Mouse (Mus musculus) spleen, embryonic (tissue): ENCODE measurements around the gene Sbsn.

ENCODE experiments used
- CTCF ChIA-PET: fragments of 350-600 bp; sonication (Branson Sonifier 250); formaldehyde crosslinking; loops from one replicate; lab custom pipeline; 2022; lab: Charles Lee

Gene Sbsn

DNA sequence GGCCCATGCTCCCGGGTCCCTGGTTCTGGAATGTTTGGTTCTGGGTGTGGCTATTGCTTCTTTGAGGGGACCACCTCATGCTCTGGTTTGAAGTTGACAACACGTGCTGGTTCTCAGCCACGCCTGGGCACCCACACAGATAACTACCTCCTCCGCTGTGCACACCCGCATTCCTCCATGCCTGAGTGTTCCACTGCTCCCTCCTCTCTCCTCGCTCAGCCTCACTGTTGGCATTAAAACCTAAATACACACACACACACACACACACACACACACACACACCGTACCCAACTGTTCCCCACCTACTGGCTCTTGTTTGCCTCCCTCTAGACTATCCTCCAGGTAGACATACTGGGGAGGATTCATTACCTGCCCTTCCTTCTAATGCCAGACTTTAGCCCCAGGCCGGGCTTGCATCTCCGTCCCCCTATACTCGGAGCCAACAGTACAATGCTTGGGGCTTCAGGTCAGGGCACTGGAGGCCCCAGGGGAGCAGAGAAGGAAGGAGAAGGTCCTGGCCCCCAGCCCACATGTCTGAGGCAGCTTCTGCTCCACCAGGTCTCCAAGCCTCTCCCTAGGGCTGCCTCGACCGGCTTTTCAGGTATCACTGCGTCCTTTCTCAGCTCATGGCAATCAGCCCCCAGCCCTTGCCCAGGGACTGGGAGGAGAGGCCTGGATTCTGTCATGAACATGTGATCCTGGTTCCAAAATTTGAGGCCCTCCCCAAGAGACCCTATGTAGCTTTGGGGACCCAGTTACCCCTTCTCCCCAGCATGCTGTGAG, 1.3 kb upstream of the Sbsn start:
- CTCF ChIA-PET, result interaction anchor here (0.6 kb wide), 1 partner anchor 695 kb away, joined by 5 read pairs; no protein-coding TSS in a partner anchor

DNA sequence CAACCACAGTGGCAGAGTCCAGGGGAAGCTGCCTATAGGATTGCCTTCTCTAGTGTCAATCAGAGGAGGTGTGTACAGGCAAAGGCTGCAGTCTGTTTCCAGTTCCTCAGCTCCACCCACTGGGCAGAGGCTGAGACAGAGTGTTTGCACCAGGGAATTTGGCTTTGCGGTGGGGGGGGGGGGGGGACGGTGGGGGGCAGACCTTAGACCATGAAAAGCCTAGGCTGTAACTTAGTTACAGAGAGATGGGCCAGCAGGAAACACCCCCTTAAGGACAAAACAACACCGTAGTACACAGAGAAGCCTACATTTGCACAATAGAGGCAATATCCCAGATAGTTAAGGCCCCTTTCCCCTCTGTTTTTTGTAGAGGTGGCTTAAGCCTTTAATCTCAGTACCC, 5.7 kb downstream of the Sbsn start:
- CTCF ChIA-PET, result no interaction called here

DNA sequence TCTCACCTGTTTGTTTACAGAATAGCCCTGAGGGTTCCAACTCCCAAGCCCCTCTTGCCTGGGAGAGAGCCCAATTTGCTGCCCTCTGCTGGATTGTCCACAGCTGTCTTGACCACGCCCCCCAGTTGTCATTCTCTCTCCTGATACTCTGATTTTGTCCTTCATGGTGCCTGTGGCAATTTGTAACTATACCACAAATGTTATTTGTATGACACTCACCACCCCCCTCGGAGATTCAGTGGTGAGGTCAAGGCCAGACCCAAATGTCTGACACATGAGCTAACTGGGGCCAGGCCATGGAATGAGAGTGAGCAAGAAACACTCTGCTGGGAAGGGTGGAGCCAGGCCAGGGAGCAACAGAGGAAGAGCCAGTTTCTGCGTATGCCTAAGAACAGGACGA, 7.6 kb downstream of the Sbsn start:
- CTCF ChIA-PET, result interaction anchor here (0.7 kb wide), 1 partner anchor 22 kb away, joined by 8 read pairs; no protein-coding TSS in a partner anchor

DNA sequence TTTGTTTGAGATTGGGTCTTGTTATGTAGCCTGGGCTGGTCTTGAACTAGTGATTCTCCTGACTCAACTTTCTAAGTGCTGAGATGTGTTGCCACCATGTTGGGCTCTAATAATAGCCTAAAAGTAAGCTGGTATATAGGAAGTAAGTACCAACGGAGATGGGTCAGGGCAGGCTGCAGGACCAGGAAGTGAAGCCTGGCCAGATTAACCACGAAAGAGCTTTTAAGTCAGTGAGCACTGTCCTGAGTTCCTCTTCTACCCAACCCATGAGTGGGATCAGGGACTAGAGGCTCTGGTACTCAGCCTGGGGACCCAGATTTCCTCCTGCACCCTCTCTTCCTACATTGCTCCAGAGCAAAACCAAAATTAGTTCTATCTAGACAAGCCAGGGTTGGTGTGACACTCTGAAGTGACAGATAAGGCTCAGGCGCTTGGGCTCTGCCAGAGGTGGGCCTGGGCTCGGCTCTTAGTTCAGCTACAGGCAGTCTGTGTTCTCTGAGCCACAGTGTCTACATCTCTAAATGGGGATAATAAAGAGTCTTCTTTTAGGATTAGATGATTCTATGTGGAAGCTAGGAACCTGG, 10.6 kb downstream of the Sbsn start:
- CTCF ChIA-PET, result no interaction called here

DNA sequence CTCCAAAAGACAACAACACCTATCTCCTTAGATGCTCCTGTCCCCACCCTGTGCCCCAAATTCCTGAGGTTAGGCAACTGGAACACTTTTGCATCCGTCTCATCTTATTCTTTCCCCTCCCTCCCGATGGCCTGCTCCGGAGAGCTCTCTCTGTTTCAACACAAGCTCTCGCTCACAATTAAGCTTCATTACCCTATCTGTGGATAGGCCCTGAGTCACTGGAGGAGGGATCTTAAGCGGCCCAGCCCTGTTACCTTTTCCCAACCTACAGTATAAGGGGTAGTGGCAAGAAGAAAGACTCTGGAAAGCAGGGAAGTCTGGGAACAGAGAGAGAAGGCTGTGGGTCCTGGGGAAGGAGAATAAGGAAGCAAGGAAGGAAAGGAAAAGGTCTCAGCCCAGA, 12.2 kb downstream of the Sbsn start, which contains the start of gene Dmkn:
TSS of gene Dmkn (plus strand) at position 301 of the 400 bp plus-strand sequence.
- CTCF ChIA-PET, result interaction anchor here (0.5 kb wide), 1 partner anchor 13 kb away, joined by 7 read pairs; no protein-coding TSS in a partner anchor

DNA sequence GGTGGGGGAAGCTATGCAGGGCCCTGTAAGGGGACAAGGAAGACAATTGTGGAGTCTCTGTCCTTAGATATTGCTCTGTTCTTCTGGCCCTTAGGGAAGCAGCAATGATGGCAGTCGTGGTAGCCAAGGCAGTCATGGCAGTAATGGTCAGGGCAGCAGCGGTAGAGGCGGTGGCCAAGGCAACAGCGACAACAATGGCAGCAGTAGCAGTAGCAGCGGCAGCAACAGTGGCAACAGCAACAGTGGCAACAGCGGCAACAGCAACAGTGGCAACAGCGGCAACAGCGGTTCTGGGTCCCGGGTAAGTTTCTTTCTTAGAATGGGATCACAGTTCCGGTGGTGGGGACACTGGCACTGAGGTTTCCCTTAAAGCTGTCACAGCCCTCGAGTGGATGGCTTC, 13.9 kb downstream of the Sbsn start:
- CTCF ChIA-PET, result no interaction called here

DNA sequence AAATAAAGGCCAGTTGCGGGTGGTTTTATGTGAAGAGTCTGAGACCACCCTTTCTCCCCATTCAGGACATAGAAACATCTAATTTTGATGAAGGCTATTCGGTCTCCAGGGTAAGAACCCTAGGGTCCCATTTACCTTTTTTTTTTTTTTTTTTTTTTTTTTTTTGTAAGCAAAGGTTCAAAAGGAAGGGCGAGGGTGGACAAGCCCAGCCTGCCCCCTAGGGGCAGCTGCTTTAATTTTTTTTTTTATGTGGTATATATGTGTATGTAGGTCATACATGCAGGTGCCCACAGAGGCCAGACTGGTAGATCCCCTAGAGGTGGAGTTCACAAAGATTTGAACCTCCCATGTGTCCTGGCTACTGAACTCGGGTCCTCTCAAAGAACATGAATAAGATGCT, 15.1 kb downstream of the Sbsn start:
- CTCF ChIA-PET, result interaction anchor here (0.6 to 0.7 kb wide), 2 partner anchors 117 to 140 kb away, joined by 3 to 5 read pairs; no protein-coding TSS in a partner anchor

DNA sequence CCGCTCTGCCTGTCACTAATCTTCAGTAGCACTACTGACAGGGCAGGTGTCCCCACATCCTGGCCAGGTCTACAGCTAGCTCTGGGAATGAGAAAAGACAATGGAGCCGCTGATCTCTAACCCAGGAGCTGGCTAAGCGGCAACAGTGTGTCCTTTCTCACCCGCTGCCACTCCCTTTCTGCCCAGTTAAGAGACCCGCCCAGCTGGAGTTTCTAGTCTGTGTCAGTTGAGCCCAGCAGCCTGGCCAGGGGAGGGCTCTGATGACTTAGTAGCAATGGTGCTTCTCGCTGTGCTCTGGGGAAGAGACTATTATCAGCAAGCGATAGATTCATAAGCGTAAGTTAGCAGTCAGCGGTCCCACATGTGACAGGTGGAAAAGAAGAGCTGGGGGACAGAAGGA, 18.0 kb downstream of the Sbsn start:
- CTCF ChIA-PET, result no interaction called here

DNA sequence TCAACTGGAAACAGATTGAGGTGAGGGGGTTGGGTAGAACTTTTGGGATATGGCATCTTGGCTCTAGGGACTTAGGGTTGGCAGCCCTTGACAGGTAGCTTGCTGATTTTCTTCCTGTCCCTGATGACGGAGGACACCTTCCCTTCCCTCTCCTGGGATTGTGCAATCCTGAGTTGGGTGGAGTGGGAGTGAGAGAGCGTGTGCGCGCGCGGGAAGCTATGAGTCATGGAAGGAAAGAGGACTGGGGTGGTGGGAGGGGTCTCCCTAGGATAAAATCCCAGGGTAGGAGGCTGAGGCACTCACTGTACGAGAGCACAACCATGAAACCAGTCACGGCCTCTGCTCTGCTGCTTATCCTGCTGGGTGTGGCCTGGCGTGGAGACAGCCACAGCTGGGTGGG, 24.8 kb downstream of the Sbsn start:
- CTCF ChIA-PET, result interaction anchor here (0.7 kb wide), 1 partner anchor 13 kb away, joined by 7 read pairs; the partner anchor contains the start of gene Dmkn

DNA sequence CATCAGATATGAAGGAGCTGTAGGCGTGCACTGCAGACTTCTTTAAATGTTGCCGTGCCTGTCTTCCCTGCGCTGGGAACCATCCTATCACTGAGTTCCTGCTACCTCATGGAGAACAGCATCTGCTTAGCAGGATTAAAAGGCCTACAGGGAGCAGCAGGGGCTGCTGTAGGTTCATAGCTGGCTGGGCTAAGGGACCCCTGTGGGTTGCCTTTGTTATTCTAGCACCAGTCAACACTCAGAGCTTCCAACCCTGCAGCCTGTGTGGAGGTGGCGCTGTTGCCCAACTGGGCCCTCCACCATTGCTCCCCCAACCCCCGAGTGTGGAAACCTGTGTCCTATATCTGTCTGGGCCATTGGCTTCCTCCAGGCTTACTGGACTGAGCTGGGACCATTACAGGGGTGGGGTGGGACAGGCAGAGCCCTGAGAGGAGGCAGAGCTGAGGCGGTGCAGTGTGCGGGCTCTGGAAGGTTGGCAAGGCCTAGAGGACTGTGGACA, 25.9 kb downstream of the Sbsn start:
- CTCF ChIA-PET, result no interaction called here

DNA sequence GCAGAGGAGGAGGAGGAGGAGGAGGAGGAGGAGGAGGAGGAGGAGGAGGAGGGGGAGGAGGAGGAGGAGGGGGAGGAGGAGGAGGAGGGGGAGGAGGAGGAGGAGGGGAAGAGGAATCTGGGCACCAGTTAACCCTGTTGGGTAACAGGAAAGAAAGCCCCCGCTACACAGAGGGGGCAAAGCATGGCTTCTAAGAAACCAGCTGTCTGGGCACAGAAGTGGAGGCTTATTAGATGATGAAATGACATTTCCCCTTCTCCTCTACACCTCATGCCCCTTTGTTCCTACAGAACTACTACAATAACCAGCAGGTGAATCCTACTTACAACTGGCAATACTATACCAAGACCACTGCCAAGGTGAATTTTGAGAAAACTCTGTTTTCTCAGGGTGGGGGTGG, 26.6 kb downstream of the Sbsn start:
- CTCF ChIA-PET, result no interaction called here

DNA sequence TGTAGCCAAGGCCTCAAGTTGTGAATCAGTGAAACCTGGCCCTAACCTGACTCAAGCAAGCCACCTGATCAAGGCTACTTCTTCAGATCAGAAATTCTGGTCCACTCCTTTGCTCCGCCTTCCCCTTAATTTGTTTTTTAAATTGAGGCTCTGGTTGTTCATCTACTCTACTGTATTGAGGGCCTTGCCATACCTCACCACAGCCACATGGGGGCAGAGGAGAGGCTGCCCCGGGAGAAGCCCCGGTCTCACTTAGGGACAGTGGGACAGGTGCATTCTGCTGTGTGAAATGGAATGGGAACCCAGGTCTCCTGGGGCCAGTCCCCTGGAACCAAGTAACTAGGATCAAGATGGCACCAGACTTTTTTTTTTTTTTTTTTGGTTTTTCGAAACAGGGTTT, 30.5 kb downstream of the Sbsn start:
- CTCF ChIA-PET, result interaction anchor here (0.6 kb wide), 2 partner anchors 36 to 319 kb away, joined by 3 to 4 read pairs; no protein-coding TSS in a partner anchor

DNA sequence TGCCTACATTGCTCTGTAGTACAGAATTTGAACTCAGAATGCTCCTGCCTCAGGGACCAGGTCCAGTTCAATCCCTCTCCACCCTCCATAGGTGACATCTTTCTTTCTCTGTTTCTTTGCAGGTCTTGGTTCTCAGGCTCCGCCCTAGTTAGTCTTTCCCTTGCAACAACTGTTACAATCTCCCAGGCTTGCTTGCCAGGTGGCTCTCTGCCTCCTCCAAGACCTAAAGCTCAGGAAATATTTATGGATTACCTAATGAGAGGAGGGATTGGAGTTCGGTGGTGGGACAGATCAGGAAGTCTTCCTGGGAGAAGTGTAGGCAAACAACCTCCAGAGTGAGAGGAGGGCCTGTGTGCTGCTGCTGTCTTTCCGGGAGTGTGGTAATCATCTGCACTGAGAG, 31.4 kb downstream of the Sbsn start:
- CTCF ChIA-PET, result interaction anchor here (0.6 kb wide), 2 partner anchors 35 to 318 kb away, joined by 3 to 4 read pairs; no protein-coding TSS in a partner anchor

DNA sequence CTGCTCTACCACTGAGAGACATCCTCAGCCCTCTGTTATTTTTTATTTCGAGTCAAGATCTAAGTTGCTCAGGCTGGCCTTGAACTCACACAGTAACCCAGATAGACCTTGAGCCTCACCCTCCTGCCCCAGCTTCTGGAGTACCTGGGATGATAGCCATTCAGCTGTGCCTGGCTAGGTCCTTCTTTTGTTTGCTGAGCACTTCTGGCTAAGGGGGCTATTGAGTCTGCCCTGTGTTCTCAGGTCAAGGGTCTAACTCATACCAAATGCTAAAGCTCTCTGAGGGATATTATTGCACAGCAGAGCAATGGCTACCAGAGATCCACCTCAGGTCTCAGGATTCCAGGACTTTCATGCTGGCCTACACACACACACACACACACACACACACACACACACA, 33.9 kb downstream of the Sbsn start:
- CTCF ChIA-PET, result no interaction called here

DNA sequence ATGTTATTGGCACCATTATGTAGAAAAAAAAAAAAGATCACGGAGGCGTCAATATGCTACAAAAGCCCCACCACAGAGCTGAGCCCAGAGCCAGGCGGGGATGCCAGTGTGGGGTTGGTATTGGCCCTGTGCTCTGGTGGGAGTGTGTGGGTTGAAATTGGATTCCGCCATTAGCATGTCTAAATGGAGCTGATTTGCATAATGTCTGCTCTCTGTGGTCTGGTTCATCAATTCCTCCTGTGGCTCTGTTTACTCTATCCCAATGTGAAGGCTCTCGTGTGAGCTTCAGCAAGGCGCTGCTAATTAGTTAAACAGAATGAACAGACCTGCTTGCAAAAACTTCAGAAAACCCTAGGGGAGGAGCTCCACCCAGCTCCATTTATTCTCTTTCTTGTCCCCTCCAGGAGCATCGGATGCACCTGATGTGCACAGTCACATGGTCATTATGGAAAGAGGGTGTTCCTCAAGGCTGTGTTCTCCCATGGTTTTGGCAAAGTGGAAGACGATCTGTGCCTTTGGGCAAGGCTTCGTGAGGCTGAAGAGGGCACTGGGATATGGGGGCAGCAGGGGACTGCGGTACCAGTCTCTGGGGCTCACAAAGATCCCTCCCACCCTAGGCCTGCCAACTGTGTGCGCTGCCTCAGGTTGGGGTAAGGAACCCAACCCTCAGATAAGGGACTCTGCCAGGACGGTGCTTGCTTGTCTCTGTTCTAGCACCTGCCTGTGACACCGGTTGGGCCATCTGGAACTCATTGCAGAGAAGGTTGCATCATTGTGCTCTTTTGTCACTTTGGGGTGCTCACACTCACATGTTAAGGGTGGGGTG, 34.7 kb downstream of the Sbsn start:
- CTCF ChIA-PET, result no interaction called here

DNA sequence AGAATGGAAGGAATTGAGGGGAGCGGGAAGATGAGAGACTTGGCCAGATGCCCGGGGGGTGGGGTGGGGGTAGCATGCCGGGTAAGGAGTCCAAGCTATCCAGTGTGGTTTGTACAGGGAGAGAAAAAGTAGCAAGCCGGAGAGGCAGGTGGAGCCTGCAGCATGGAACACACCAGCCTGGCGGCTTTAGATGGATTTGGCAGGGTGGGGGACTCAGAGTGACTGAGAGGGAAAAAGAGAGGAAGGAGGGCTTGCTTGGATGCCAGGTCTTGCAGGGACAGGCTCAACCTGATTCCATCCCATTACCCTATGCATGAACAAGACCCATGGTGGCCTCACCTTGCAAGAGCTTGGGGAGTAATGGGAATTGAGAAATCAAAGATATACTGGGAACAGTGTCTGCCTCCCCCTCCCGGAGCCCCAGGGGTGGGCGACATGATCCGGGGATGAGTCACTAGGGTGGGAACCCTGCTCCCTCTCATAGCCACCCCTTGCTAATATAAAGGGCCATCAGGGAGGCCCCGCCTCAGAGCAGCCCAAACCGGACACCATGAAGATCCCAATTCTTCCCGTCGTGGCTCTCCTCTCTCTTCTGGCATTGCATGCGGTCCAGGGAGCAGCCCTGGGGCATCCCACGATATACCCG, 36.2 kb downstream of the Sbsn start, which contains the start of gene Krtdap:
TSS of gene Krtdap (plus strand) at position 520 of the 646 bp plus-strand sequence.
- CTCF ChIA-PET, result no interaction called here

DNA sequence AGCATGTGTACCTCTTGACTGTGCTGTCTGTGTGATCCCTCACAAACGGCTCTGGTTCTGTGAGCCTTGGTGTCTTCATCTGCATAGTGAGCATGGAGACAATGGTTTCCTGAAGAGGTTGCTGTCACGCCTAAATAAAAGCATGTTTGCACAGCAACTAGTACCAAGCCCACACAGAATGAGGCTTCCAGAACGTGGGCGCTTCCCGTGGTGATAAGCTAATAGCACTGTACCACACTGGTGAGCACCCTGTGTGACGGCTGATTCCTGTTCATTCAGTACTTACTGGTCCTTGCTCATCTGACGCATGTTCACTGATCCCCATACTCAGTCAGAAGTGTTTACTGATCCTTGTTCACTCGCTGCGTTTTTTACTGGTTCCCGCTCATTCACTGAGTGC, 38.9 kb downstream of the Sbsn start:
- CTCF ChIA-PET, result no interaction called here

DNA sequence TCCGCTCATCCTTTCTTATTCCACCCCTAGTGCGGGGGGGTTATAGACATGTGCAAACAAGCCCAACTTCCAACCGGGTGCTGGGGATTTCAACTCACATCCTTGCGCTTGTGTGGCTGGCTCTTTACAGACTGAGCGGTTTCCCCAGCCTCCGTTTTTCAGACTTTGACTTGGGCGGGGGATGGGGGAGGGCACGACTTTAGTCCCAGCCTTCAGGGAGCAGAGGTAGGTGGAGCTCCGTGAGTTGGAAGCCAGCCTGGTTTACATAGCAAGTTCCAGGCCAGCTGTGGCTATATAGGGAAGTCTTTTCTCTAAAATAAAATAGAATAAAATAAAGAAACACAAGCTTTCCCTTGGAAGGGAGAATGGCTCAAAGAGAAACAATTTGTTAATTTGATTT, 40.6 kb downstream of the Sbsn start:
- CTCF ChIA-PET, result no interaction called here

DNA sequence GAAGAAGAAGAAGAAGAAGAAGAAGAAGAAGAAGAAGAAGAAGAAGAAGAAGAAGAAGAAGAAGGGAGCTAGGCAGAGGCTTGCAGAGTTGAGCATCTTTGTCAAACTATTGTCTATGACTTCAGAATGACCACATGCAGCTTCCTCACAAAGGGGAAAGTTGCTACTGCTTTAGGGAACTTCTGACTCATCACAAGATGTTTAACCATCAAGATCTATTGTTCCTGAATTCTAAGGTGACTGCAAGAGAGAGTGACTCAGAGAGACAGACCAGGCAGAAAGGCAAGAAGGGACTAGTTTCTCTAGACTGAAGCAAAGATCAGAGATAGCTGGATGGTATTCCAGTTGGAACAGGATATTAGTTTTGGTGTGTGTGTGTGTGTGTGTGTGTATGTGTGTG, 43.6 kb downstream of the Sbsn start:
- CTCF ChIA-PET, result no interaction called here

DNA sequence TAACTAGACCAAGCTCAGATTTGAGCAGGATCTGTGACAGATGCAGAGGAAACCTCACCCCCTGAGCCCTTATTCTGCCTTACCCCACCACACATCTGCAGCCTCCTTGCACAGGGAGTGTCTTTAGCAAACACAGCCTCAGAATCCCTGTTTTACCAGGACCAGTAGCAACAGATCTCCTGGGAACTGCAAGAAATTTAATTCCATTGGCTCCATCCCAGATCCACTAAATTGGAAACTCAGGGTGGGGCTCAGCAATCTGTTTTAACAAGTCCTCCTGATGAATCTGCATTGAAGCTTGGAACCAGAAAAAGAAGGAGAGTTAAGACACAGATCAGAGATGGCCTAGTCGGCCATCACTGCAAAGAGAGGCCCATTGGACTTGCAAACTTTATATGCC, 45.5 kb downstream of the Sbsn start:
- CTCF ChIA-PET, result no interaction called here

DNA sequence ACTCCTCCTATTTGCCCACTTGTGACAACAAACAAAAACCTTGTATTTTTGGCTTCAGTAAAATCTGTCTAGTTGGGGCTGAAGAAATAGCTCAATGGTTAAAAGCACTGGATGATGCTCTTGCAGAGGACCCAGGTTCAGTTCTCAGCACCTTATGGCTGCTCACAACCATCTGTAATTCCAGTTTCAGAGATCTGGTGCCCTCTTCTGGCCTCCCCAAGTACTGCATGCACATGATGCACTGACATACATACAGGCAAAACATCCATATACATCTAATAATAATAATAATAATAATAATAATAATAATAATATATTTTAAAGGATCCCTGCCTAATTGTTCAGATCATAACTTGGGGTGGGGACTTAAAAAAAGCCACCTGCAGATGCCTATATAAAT, 49.4 kb downstream of the Sbsn start:
- CTCF ChIA-PET, result no interaction called here
